Mouse (Mus musculus): ENCODE measurements around the gene Colec11.

- TF ChIP-seq POLR2A (IDR thresholded peaks at IDR 0.05; ENCODE audit: low read depth, low read length) = no peak
- no peak for TF ChIP-seq CTCF (IDR thresholded peaks at IDR 0.05; ENCODE audit: extremely low read depth, insufficient read depth, insufficient read length, insufficient replicate concordance)
These were observed 32.7 kb downstream of the Colec11 start for GRCm38 (mm10) chr12:28590428-28590827.

Data from spleen, adult 2 months (tissue).